Mouse (Mus musculus): ENCODE results near the gene 4931422A03Rik.

GRCm38 (mm10) chr2:103918375-103918774 lies 109.8 kb downstream of the 4931422A03Rik start:
- TF ChIP-seq CTCF (IDR thresholded peaks at IDR 0.05; ENCODE audit: extremely low read depth, insufficient read length, insufficient replicate concordance, low read depth, low read length) (no peak), POLR2A (IDR thresholded peaks at IDR 0.05; ENCODE audit: low read depth, low read length) (no peak)
